Mouse (Mus musculus) C3H10T1/2 (cell line): ENCODE measurements around the gene Marf1. TPM values are rescaled to one million over a fixed set of nuclear protein-coding genes. Genes with fewer than 3 reads are reported as not detected.

Source experiments
- polyA plus RNA-seq, 2 experiments: library from polyadenylated mRNA; unstranded; fragments of >200 nt; fragmentation: generic; extraction: Trizol; gene quantifications; one replicate each; pipeline ENCODE4 v1.2.1; 2012; ENCODE audit warnings: missing spikeins in 2 of 2

The Marf1 gene
- 1 to 10 TPM in 1 of 2 experiments, under 1 TPM in 1; 0.74 to 8.4 TPM for polyA plus RNA-seq

GRCm38 (mm10) chr16:14162988-14163416 is at the start of gene Marf1, which contains the start of gene Nde1:
Gene Marf1 (minus strand): TSS chr16:14163351.
Gene Nde1 (plus strand): TSS chr16:14163275.

Other genes starting within 250 kb of the Marf1 start
- gene 2900011O08Rik, start 176.7 kb downstream of the Marf1 start, polyA plus RNA-seq, result under 1 TPM; 0.02 to 0.28 TPM
- gene Ifitm7, start 176.5 kb downstream of the Marf1 start, polyA plus RNA-seq, result under 1 TPM in 1 of 2 experiments, not detected in 1; 0.02 TPM
- gene Nde1, start 76 bp downstream of the Marf1 start, polyA plus RNA-seq, result 10 to 100 TPM; 18.0 to 87.8 TPM
- gene Myh11, start 128.0 kb upstream of the Marf1 start, polyA plus RNA-seq, result under 1 TPM in 1 of 2 experiments, not detected in 1; 0.12 TPM
- 10 to 100 TPM; 11.7 to 45.9 TPM for gene Fopnl, start 154.1 kb upstream of the Marf1 start, polyA plus RNA-seq
- gene Abcc1, start 198.2 kb upstream of the Marf1 start, polyA plus RNA-seq, result 10 to 100 TPM in 1 of 2 experiments, 1 to 10 TPM in 1; 6.8 to 14.6 TPM